Mouse (Mus musculus) heart, embryonic 14.5 days (tissue): ENCODE results near the gene Pax2. TPM values are rescaled to one million over a fixed set of nuclear protein-coding genes. Genes with fewer than 3 reads are reported as not detected.
A peak's percentile ranks its signal among the peaks of the same experiment; 100 is the strongest.

Experiments
- ATAC-seq: fragments of 200-750 bp; cut with Nextera tagmentation; 2 replicates; pipeline ENCODE4 v1.8.0; 2017; ENCODE audit warnings: low read depth, moderate TSS enrichment; ENCODE audit not compliant: insufficient number of reproducible peaks, insufficient read depth, low FRiP score
- H3K27ac ChIP-seq, 2 experiments: fragments of 200-500 bp in 1 of 2; fragments of 300-500 bp in 1 of 2; sonication (generic) in 1 of 2; replicated peaks in 1 of 2; 2 replicates each; pipeline ENCODE4 v1.5.1; 2012 to 2014; ENCODE audit warnings: low read depth in 2 of 2, low read length in 2 of 2, control low read depth in 1 of 2, mild to moderate bottlenecking in 1 of 2, mixed read lengths in 1 of 2; ENCODE audit not compliant: control insufficient read depth in 1 of 2, insufficient read depth in 1 of 2
- H3K27me3 ChIP-seq: fragments of 300-500 bp; sonication (generic); 2 replicates; pipeline ENCODE4 v1.6.1; 2014; ENCODE audit warnings: mild to moderate bottlenecking, low read length, control low read depth; ENCODE audit not compliant: control insufficient read depth, insufficient read depth
- H3K36me3 ChIP-seq: fragments of 300-500 bp; sonication (generic); 2 replicates; pipeline ENCODE4 v1.6.1; 2014; ENCODE audit warnings: mild to moderate bottlenecking, control low read depth, low read length, mixed read lengths; ENCODE audit not compliant: control insufficient read depth, insufficient read depth
- H3K4me1 ChIP-seq, 2 experiments: fragments of 200-500 bp in 1 of 2; fragments of 300-500 bp in 1 of 2; sonication (generic) in 1 of 2; 2 replicates each; pipeline ENCODE4 v1.6.1; 2012 to 2014; ENCODE audit warnings: low read length in 2 of 2, control low read depth in 1 of 2, mixed read lengths in 1 of 2; ENCODE audit not compliant: control insufficient read depth in 2 of 2, insufficient read depth in 2 of 2
- H3K4me2 ChIP-seq: fragments of 300-500 bp; sonication (generic); 2 replicates; pipeline ENCODE4 v1.6.1; 2014; ENCODE audit warnings: mild to moderate bottlenecking, low read length
- H3K4me3 ChIP-seq, 2 experiments: fragments of 200-500 bp in 1 of 2; fragments of 300-500 bp in 1 of 2; sonication (generic) in 1 of 2; 2 replicates each; pipeline ENCODE4 v1.5.1; 2012 to 2014; ENCODE audit warnings: low read length in 2 of 2, mild to moderate bottlenecking in 2 of 2, control low read depth in 1 of 2, low read depth in 1 of 2, moderate library complexity in 1 of 2; ENCODE audit not compliant: control insufficient read depth in 1 of 2, insufficient read depth in 1 of 2
- H3K9ac ChIP-seq: fragments of 300-500 bp; sonication (generic); 2 replicates; pipeline ENCODE4 v1.6.1; 2014; ENCODE audit warnings: mild to moderate bottlenecking, low read length
- H3K9me3 ChIP-seq: fragments of 300-500 bp; sonication (generic); 2 replicates; pipeline ENCODE4 v1.6.1; 2016; ENCODE audit warnings: low read length, control low read depth; ENCODE audit not compliant: control insufficient read depth
- WGBS: fragments of 180-500 bp; shearing (Covaris S2); extraction: QIAGEN DNeasy Blood & Tissue Kit; methylation state at CpG from one replicate; pipeline ENCODE4 v1.1.7; 2014; 5-methylcytosine and 5-hydroxymethylcytosine counted together
- polyA plus RNA-seq: library from polyadenylated mRNA; unstranded; fragments of >200 nt; fragmentation: Nextera tagmentation; extraction: Ambion mirVana; gene quantifications from 2 replicates; pipeline ENCODE4 v1.2.1, GENCODE M21; 2014

Pax2 gene
- polyA plus RNA-seq, 1 experiment from 2014 or later, result not detected

DNA sequence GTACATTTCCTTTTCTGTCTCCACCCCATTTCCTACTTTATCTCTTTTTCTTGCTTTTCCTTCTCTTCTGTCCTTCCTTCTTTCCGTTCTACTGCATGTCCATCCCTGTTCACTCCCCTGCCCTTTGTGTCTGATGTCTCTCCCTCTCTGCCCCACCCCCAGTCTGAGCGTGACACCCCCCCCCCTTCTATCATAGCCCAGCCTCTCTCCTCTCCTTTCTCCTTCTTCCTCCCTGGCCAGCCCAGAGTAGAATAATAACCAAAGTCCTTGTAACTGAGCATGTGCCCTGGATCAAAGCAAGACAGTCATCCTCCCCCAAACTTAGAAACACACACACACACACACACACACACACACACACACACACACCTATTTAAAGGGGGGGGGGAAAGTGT is 12.8 kb upstream of the Pax2 start:
- Histone ChIP-seq H3K27ac (no peak overlapping the region), H3K4me3 (no peak overlapping the region), H3K4me2 (no peak overlapping the region), H3K9me3 (no peaks in the 10 kb centered on the region), H3K27me3 (peaks cover 99% of the 10 kb centered on the region), H3K36me3 (no peaks in the 10 kb centered on the region), H3K9ac (no peak overlapping the region), H3K4me1 (peaks cover 20 to 26% of the 10 kb centered on the region in 2 experiments; a peak in 3 of 4 replicates)
- 0% methylated on average over 2 of the region's 2 CpGs for WGBS
- ATAC-seq, result no peak

GRCm38 (mm10) chr19:44743961-44744520 is 11.8 kb upstream of the Pax2 start:
- 8% methylated on average over 2 of the region's 2 CpGs for WGBS

DNA sequence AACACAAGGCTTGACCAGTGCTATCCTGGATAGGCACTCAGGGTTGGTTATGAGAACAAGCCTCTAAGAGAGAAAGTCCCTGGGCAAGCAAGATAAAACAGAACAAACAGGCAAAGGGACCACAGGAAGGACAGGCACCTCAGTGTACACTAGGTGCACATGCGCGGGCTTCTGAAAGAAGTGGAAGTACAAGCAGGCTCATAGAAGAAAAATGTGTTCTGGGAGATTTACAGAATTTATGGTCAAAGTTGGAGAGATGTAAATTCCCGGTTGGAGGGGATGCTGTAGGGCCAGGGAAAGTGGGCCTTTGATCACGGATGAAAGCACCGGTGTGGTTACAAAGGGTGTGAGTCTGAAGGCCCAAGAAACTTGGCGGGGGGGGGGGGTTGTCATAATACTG is 10.1 kb upstream of the Pax2 start:
- Histone ChIP-seq H3K27ac (no peak overlapping the region), H3K36me3 (no peaks in the 10 kb centered on the region), H3K4me3 (no peak overlapping the region), H3K9me3 (no peaks in the 10 kb centered on the region), H3K4me2 (no peak overlapping the region), H3K4me1 (peaks cover 18 to 30% of the 10 kb centered on the region in 2 experiments; a peak in 3 of 4 replicates), H3K9ac (no peak overlapping the region), H3K27me3 (peaks cover 98% of the 10 kb centered on the region)
- no peak for ATAC-seq
- WGBS, result 12% methylated on average over 5 of the region's 6 CpGs

More at GRCm38 (mm10) chr19:44743961-44744520, 11.8 kb upstream of the Pax2 start:
- Histone ChIP-seq H3K27me3 (peaks cover 99% of the 10 kb centered on the region), H3K36me3 (no peaks in the 10 kb centered on the region), H3K4me3 (no peak overlapping the region), H3K9me3 (no peaks in the 10 kb centered on the region), H3K27ac (no peak overlapping the region), H3K4me1 (peaks cover 20 to 26% of the 10 kb centered on the region in 2 experiments; a peak in 3 of 4 replicates), H3K9ac (no peak overlapping the region), H3K4me2 (no peak overlapping the region)
- no peak for ATAC-seq

DNA sequence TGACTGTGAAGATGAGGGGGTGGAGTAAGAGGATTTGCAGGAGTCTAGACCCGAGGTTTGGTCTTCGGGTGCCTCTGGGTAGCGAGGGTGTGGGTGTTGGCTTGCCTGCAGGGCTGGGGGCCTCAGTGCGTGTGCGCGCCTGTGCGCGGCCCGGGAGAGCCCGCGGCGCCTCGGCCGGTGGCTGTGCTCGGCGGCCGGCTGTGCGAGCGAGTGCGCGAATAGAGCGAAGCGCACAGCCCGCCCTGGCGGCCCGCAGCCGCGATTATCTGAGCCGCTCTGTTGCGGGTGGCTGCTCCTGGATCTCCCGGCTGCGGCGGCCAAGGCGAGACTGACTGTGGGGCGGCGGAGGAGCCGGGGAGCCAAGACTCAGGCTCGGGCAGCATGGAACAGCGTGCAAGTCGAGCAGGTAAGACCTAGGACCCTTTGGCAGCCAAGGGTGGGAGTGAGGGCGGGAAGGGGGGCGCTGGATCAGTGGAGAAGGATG is 9.3 kb upstream of the Pax2 start:
- Histone ChIP-seq H3K4me2 (peak overlapping the region; percentile 39; the same call in 1 of the 2 replicates), H3K4me1 (peaks cover 12 to 22% of the 10 kb centered on the region in 2 experiments; a peak in 3 of 4 replicates), H3K9ac (no peak overlapping the region), H3K9me3 (no peaks in the 10 kb centered on the region), H3K27me3 (peaks cover 98% of the 10 kb centered on the region), H3K36me3 (no peaks in the 10 kb centered on the region), H3K4me3 (peak overlapping the region in 1 of 2 experiments; percentile 17; a peak in 1 of 4 replicates), H3K27ac (no peak overlapping the region)
- WGBS, result under 1% methylated on average over 41 of the region's 42 CpGs
- ATAC-seq, result no peak

DNA sequence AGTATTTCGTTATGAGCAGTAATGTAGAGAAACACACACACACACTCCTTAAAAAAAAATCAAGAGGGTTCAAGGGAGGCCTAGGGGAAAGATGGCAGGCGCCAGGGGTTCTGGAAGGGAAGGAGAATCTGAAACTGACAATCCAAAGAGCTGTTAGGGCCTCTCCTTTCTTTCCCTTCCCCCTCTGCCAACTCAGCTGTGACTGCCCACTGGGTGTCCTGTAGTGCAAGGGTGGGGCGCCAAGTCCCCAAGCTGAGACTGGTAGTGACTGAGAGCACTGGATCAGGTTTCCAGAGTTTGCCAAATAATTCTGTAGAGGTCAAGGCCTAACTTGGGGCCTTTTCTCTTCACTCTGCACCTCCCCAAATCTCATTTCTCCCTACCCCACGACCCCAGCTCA is 8.4 kb upstream of the Pax2 start:
- Histone ChIP-seq H3K27ac (no peak overlapping the region), H3K4me3 (no peak overlapping the region), H3K36me3 (no peaks in the 10 kb centered on the region), H3K4me2 (no peak overlapping the region), H3K9ac (no peak overlapping the region), H3K4me1 (peaks cover 3 to 13% of the 10 kb centered on the region in 2 experiments; a peak in 3 of 4 replicates), H3K27me3 (peaks cover 99% of the 10 kb centered on the region), H3K9me3 (no peaks in the 10 kb centered on the region)
- no peak for ATAC-seq
- WGBS, result 14% methylated on average over 4 of the region's 4 CpGs

GRCm38 (mm10) chr19:44748271-44748670 is 7.6 kb upstream of the Pax2 start:
- no peak overlapping the region for H3K4me3 ChIP-seq
- ATAC-seq, result no peak
- no peak overlapping the region for H3K9ac ChIP-seq
- H3K36me3 ChIP-seq, result no peaks in the 10 kb centered on the region
- WGBS, result 8% methylated on average over 5 of the region's 5 CpGs
- H3K4me1 ChIP-seq, result peaks cover 2 to 12% of the 10 kb centered on the region in 2 experiments; a peak in 3 of 4 replicates
- H3K4me2 ChIP-seq, result no peak overlapping the region
- H3K27ac ChIP-seq, result no peak overlapping the region
- peaks cover 99% of the 10 kb centered on the region for H3K27me3 ChIP-seq
- H3K9me3 ChIP-seq, result no peaks in the 10 kb centered on the region

GRCm38 (mm10) chr19:44749061-44749990 is 6.5 kb upstream of the Pax2 start:
- H3K4me2 ChIP-seq, result no peak overlapping the region
- no peak for ATAC-seq

More at GRCm38 (mm10) chr19:44749061-44749990, 6.5 kb upstream of the Pax2 start:
- WGBS, result 3% methylated on average over 18 of the region's 18 CpGs
- Histone ChIP-seq H3K36me3 (no peaks in the 10 kb centered on the region), H3K27ac (no peak overlapping the region), H3K27me3 (peaks cover 99% of the 10 kb centered on the region), H3K4me3 (no peak overlapping the region), H3K9ac (no peak overlapping the region), H3K9me3 (no peaks in the 10 kb centered on the region), H3K4me1 (peaks cover 2 to 12% of the 10 kb centered on the region in 2 experiments; a peak in 3 of 4 replicates)
